Mouse (Mus musculus) liver, embryonic 13.5 days (tissue): Measurements from ENCODE around the gene Slc27a3. TPM values are rescaled to one million over a fixed set of nuclear protein-coding genes. Genes with fewer than 3 reads are reported as not detected.

Experiments used
- ATAC-seq: fragments of 200-750 bp; cut with Nextera tagmentation; 2 replicates; pipeline ENCODE4 v1.8.0; 2017; ENCODE audit warnings: low read depth, mild to moderate bottlenecking, moderate number of reproducible peaks, moderate library complexity
- DNase-seq: peaks from one replicate; pipeline ENCODE4 v3.0.0; 2022
- H3K27ac ChIP-seq: fragments of 300-500 bp; sonication (generic); 2 replicates; pipeline ENCODE4 v1.5.1; 2015; ENCODE audit warnings: moderate library complexity, mild to moderate bottlenecking, inconsistent platforms
- H3K27me3 ChIP-seq: fragments of 300-500 bp; sonication (generic); 2 replicates; pipeline ENCODE4 v1.6.1; 2015; ENCODE audit warnings: mild to moderate bottlenecking, inconsistent platforms
- H3K36me3 ChIP-seq: fragments of 300-500 bp; sonication (generic); 2 replicates; pipeline ENCODE4 v1.6.1; 2015; ENCODE audit warnings: mild to moderate bottlenecking, inconsistent platforms
- H3K4me1 ChIP-seq: fragments of 300-500 bp; sonication (generic); replicated peaks from 2 replicates; pipeline ENCODE4 v1.6.1; 2015; ENCODE audit warnings: inconsistent platforms
- H3K4me2 ChIP-seq: fragments of 300-500 bp; sonication (generic); 2 replicates; pipeline ENCODE4 v1.6.1; 2015; ENCODE audit warnings: inconsistent platforms, mild to moderate bottlenecking, moderate library complexity
- H3K4me3 ChIP-seq: fragments of 300-500 bp; sonication (generic); replicated peaks from 2 replicates; pipeline ENCODE4 v1.5.1; 2015; ENCODE audit warnings: mild to moderate bottlenecking, inconsistent platforms
- H3K9ac ChIP-seq: fragments of 300-500 bp; sonication (generic); 2 replicates; pipeline ENCODE4 v1.6.1; 2015; ENCODE audit warnings: mild to moderate bottlenecking, inconsistent platforms
- H3K9me3 ChIP-seq: fragments of 300-500 bp; sonication (generic); replicated peaks from 2 replicates; pipeline ENCODE4 v1.6.1; 2016; ENCODE audit warnings: inconsistent platforms
- WGBS: fragments of 180-500 bp; shearing (Covaris S2); methylation state at CpG from one replicate; pipeline ENCODE4 v1.1.7; 2015; ENCODE audit not compliant: insufficient replicate concordance; 5-methylcytosine and 5-hydroxymethylcytosine counted together
- polyA plus RNA-seq: library from polyadenylated mRNA; unstranded; fragments of >200 nt; fragmentation: Nextera tagmentation; extraction: Ambion mirVana; gene quantifications from 2 replicates; pipeline ENCODE4 v1.2.1, GENCODE M21; 2015

Slc27a3 gene
- polyA plus RNA-seq = 1.5 and 1.6 TPM in 2 replicates

- Histone ChIP-seq H3K9me3 (no peaks in the 10 kb centered on the region), H3K9ac (peak within 1 kb of the TSS; percentile 40), H3K4me3 (peak within 1 kb of the TSS; percentile 54), H3K27ac (no peak within 1 kb of the TSS), H3K4me2 (peak within 1 kb of the TSS; percentile 73), H3K36me3 (peaks cover 39% of the 10 kb centered on the region), H3K27me3 (peaks cover 42% of the 10 kb centered on the region), H3K4me1 (peaks cover 21% of the 10 kb centered on the region)
- WGBS = 5% methylated on average over 55 of the region's 55 CpGs
- DNase-seq (no peak), ATAC-seq (peak; percentile 40)
These were observed at the start of gene Slc27a3 for GRCm38 (mm10) chr3:90389511-90390490. Slc27a3 (minus strand) TSS chr3:90389938.

- no peak overlapping the region for H3K4me2 ChIP-seq
- WGBS = 53% methylated on average over 4 of the region's 4 CpGs
- ATAC-seq (no peak), DNase-seq (no peak)
- H3K4me1 ChIP-seq = peaks cover 15% of the 10 kb centered on the region
- no peaks in the 10 kb centered on the region for H3K9me3 ChIP-seq
- no peak overlapping the region for H3K27ac ChIP-seq
- no peaks in the 10 kb centered on the region for H3K36me3 ChIP-seq
- no peaks in the 10 kb centered on the region for H3K27me3 ChIP-seq
- no peak overlapping the region for H3K4me3 ChIP-seq
- no peak overlapping the region for H3K9ac ChIP-seq
These were observed 47.4 kb upstream of the Slc27a3 start for GRCm38 (mm10) chr3:90437131-90437530.

- H3K9me3 ChIP-seq = no peaks in the 10 kb centered on the region
- peak overlapping the region; percentile 98 for H3K4me2 ChIP-seq
- peaks cover 3% of the 10 kb centered on the region; the same call in 1 of the 2 replicates for H3K36me3 ChIP-seq
- H3K27me3 ChIP-seq = no peaks in the 10 kb centered on the region
- WGBS = 46% methylated on average over 11 of the region's 11 CpGs
- peak overlapping the region; percentile 93 for H3K9ac ChIP-seq
- peaks cover 43% of the 10 kb centered on the region for H3K4me1 ChIP-seq
- DNase-seq (no peak), ATAC-seq (no peak)
- H3K27ac ChIP-seq = peak overlapping the region; percentile 96
- peak overlapping the region; percentile 77 for H3K4me3 ChIP-seq
These were observed 44.5 kb upstream of the Slc27a3 start for GRCm38 (mm10) chr3:90434073-90434730.

GRCm38 (mm10) chr3:90433381-90434020, 43.8 kb upstream of the Slc27a3 start, which contains the start of gene Ints3:
Ints3 (minus strand) TSS chr3:90433622.
- H3K9ac ChIP-seq = peak within 1 kb of the TSS; percentile 93
- no peaks in the 10 kb centered on the region for H3K9me3 ChIP-seq
- peaks cover 3% of the 10 kb centered on the region; the same call in 1 of the 2 replicates for H3K36me3 ChIP-seq
- peak within 1 kb of the TSS; percentile 96 for H3K27ac ChIP-seq
- under 1% methylated on average over 52 of the region's 52 CpGs for WGBS
- H3K4me3 ChIP-seq = peak within 1 kb of the TSS; percentile 77
- DNase-seq (peak; percentile 100), ATAC-seq (peak; percentile 99)
- H3K4me1 ChIP-seq = peaks cover 50% of the 10 kb centered on the region
- peak within 1 kb of the TSS; percentile 98 for H3K4me2 ChIP-seq
- no peaks in the 10 kb centered on the region for H3K27me3 ChIP-seq

GRCm38 (mm10) chr3:90432811-90433219, 43.1 kb upstream of the Slc27a3 start:
- DNase-seq (peak; percentile 34), ATAC-seq (peak; percentile 13; the same call in 1 of the 2 replicates)
- Histone ChIP-seq H3K27ac (peak overlapping the region; percentile 96), H3K4me2 (peak overlapping the region; percentile 98), H3K4me1 (peaks cover 57% of the 10 kb centered on the region), H3K27me3 (no peaks in the 10 kb centered on the region), H3K4me3 (peak overlapping the region; percentile 77), H3K9me3 (no peaks in the 10 kb centered on the region), H3K36me3 (peaks cover 3% of the 10 kb centered on the region; the same call in 1 of the 2 replicates), H3K9ac (peak overlapping the region; percentile 93)
- WGBS = 1% methylated on average over 12 of the region's 12 CpGs

GRCm38 (mm10) chr3:90432348-90432747, 42.6 kb upstream of the Slc27a3 start:
- no peak for DNase-seq
- 16% methylated on average over 2 of the region's 2 CpGs for WGBS
- H3K27ac ChIP-seq = peak overlapping the region; percentile 96
- H3K4me3 ChIP-seq = peak overlapping the region; percentile 77
- peak overlapping the region; percentile 98 for H3K4me2 ChIP-seq
- H3K9me3 ChIP-seq = no peaks in the 10 kb centered on the region
- no peak for ATAC-seq
- H3K9ac ChIP-seq = peak overlapping the region; percentile 93
- peaks cover 3% of the 10 kb centered on the region; the same call in 1 of the 2 replicates for H3K36me3 ChIP-seq
- H3K4me1 ChIP-seq = peaks cover 61% of the 10 kb centered on the region
- H3K27me3 ChIP-seq = no peaks in the 10 kb centered on the region

- H3K9me3 ChIP-seq = no peaks in the 10 kb centered on the region
- peaks cover 82% of the 10 kb centered on the region for H3K4me1 ChIP-seq
- WGBS = 34% methylated on average over 3 of the region's 3 CpGs
- H3K4me3 ChIP-seq = no peak overlapping the region
- H3K27me3 ChIP-seq = no peaks in the 10 kb centered on the region
- H3K27ac ChIP-seq = peak overlapping the region; percentile 54; the same call in 1 of the 2 replicates
- DNase-seq = peak; percentile 60
- peak overlapping the region; percentile 48 for H3K4me2 ChIP-seq
- peak overlapping the region; percentile 8; the same call in 1 of the 2 replicates for H3K9ac ChIP-seq
- no peak for ATAC-seq
- peaks cover 3% of the 10 kb centered on the region; the same call in 1 of the 2 replicates for H3K36me3 ChIP-seq
These were observed 39.8 kb upstream of the Slc27a3 start for GRCm38 (mm10) chr3:90429576-90429975.

- Histone ChIP-seq H3K36me3 (peaks cover 12% of the 10 kb centered on the region), H3K27me3 (no peaks in the 10 kb centered on the region), H3K4me1 (peaks cover 79% of the 10 kb centered on the region), H3K4me2 (no peak overlapping the region), H3K9ac (peak overlapping the region; percentile 36; the same call in 1 of the 2 replicates), H3K4me3 (no peak overlapping the region), H3K9me3 (no peaks in the 10 kb centered on the region), H3K27ac (peak overlapping the region; percentile 50)
- WGBS = 80% methylated on average over 6 of the region's 6 CpGs
- ATAC-seq (no peak), DNase-seq (no peak)
These were observed 38.4 kb upstream of the Slc27a3 start for GRCm38 (mm10) chr3:90428186-90428585.

- Histone ChIP-seq H3K36me3 (peaks cover 18% of the 10 kb centered on the region), H3K4me2 (no peak overlapping the region), H3K9me3 (no peaks in the 10 kb centered on the region), H3K9ac (no peak overlapping the region), H3K4me3 (no peak overlapping the region), H3K27me3 (no peaks in the 10 kb centered on the region), H3K27ac (no peak overlapping the region), H3K4me1 (peaks cover 76% of the 10 kb centered on the region)
- ATAC-seq (no peak), DNase-seq (no peak)
- 80% methylated on average over 1 of the region's 1 CpGs for WGBS
These were observed 37.8 kb upstream of the Slc27a3 start for GRCm38 (mm10) chr3:90427574-90427973.

- peaks cover 55% of the 10 kb centered on the region for H3K4me1 ChIP-seq
- H3K9ac ChIP-seq = no peak overlapping the region
- WGBS = 36% methylated on average over 2 of the region's 2 CpGs
- DNase-seq (no peak), ATAC-seq (peak; percentile 61)
- H3K9me3 ChIP-seq = no peaks in the 10 kb centered on the region
- H3K36me3 ChIP-seq = peaks cover 32% of the 10 kb centered on the region
- no peak overlapping the region for H3K4me2 ChIP-seq
- H3K27me3 ChIP-seq = no peaks in the 10 kb centered on the region
- H3K4me3 ChIP-seq = no peak overlapping the region
- H3K27ac ChIP-seq = peak overlapping the region; percentile 20
These were observed 35.8 kb upstream of the Slc27a3 start for GRCm38 (mm10) chr3:90425499-90425898.

- DNase-seq = no peak
- Histone ChIP-seq H3K27ac (no peak overlapping the region), H3K9me3 (no peaks in the 10 kb centered on the region), H3K4me3 (no peak overlapping the region), H3K4me2 (no peak overlapping the region), H3K27me3 (no peaks in the 10 kb centered on the region), H3K36me3 (peaks cover 42% of the 10 kb centered on the region), H3K4me1 (peaks cover 38% of the 10 kb centered on the region), H3K9ac (no peak overlapping the region)
- no peak for ATAC-seq
These were observed 33.8 kb upstream of the Slc27a3 start for GRCm38 (mm10) chr3:90423549-90423948.
